Mouse (Mus musculus): ENCODE measurements around the gene Ccdc50. TPM values are rescaled to one million over a fixed set of nuclear protein-coding genes. Genes with fewer than 3 reads are reported as not detected.

The Ccdc50 gene
- polyA plus RNA-seq, 1 experiment from 2014 or later = 47.4 TPM

- H3K9me3 ChIP-seq (replicated peaks) = no peaks in the 10 kb centered on the region
- H3K4me1 ChIP-seq = no peaks in the 10 kb centered on the region
- no peak overlapping the region for H3K27ac ChIP-seq
- H3K4me2 ChIP-seq = no peak overlapping the region
- no peak overlapping the region for H3K9ac ChIP-seq
- 84% methylated on average over 3 of the region's 3 CpGs for WGBS
- ATAC-seq (replicated peaks; ENCODE audit: low FRiP score) = no peak
- H3K27me3 ChIP-seq = no peaks in the 10 kb centered on the region
- no peak overlapping the region for H3K4me3 ChIP-seq (replicated peaks)
- H3K36me3 ChIP-seq = peaks cover 4% of the 10 kb centered on the region; the same call in 1 of the 2 replicates
These were observed 10.5 kb downstream of the Ccdc50 start for GRCm38 (mm10) chr16:27399026-27399718.

- no peaks in the 10 kb centered on the region for H3K4me1 ChIP-seq
- WGBS = 89% methylated on average over 6 of the region's 6 CpGs
These were observed 11.1 kb downstream of the Ccdc50 start for GRCm38 (mm10) chr16:27399719-27400253.

GRCm38 (mm10) chr16:27401579-27401978 is 12.9 kb downstream of the Ccdc50 start:
- H3K9ac ChIP-seq = no peak overlapping the region
- H3K4me2 ChIP-seq = no peak overlapping the region
- no peak overlapping the region for H3K4me3 ChIP-seq (replicated peaks)
- WGBS = 93% methylated on average over 2 of the region's 2 CpGs
- ATAC-seq (replicated peaks; ENCODE audit: low FRiP score) = no peak
- no peaks in the 10 kb centered on the region for H3K9me3 ChIP-seq (replicated peaks)
- H3K27ac ChIP-seq = no peak overlapping the region
- H3K36me3 ChIP-seq = peaks cover 10% of the 10 kb centered on the region
- no peaks in the 10 kb centered on the region for H3K4me1 ChIP-seq
- no peaks in the 10 kb centered on the region for H3K27me3 ChIP-seq

More at GRCm38 (mm10) chr16:27399719-27400253, 11.1 kb downstream of the Ccdc50 start:
- H3K9me3 ChIP-seq (replicated peaks) = no peaks in the 10 kb centered on the region
- no peaks in the 10 kb centered on the region for H3K27me3 ChIP-seq
- H3K27ac ChIP-seq = no peak overlapping the region
- no peak for ATAC-seq (replicated peaks; ENCODE audit: low FRiP score)
- H3K4me3 ChIP-seq (replicated peaks) = no peak overlapping the region
- no peak overlapping the region for H3K9ac ChIP-seq
- H3K36me3 ChIP-seq = peaks cover 4% of the 10 kb centered on the region; the same call in 1 of the 2 replicates
- no peak overlapping the region for H3K4me2 ChIP-seq

- Histone ChIP-seq H3K27ac (no peak overlapping the region), H3K4me1 (no peaks in the 10 kb centered on the region), H3K27me3 (no peaks in the 10 kb centered on the region), H3K36me3 (peaks cover 28% of the 10 kb centered on the region), H3K9me3 (replicated peaks) (no peaks in the 10 kb centered on the region), H3K4me3 (replicated peaks) (no peak overlapping the region), H3K9ac (no peak overlapping the region), H3K4me2 (no peak overlapping the region)
- no peak for ATAC-seq (replicated peaks; ENCODE audit: low FRiP score)
These were observed 15.4 kb downstream of the Ccdc50 start for GRCm38 (mm10) chr16:27404107-27404506.

- no peak overlapping the region for H3K9ac ChIP-seq
- 82% methylated on average over 6 of the region's 6 CpGs for WGBS
- H3K9me3 ChIP-seq (replicated peaks) = no peaks in the 10 kb centered on the region
- no peaks in the 10 kb centered on the region for H3K27me3 ChIP-seq
- H3K4me3 ChIP-seq (replicated peaks) = no peak overlapping the region
- no peak overlapping the region for H3K27ac ChIP-seq
- no peak for ATAC-seq (replicated peaks; ENCODE audit: low FRiP score)
- H3K4me1 ChIP-seq = no peaks in the 10 kb centered on the region
- H3K4me2 ChIP-seq = no peak overlapping the region
- peaks cover 76% of the 10 kb centered on the region for H3K36me3 ChIP-seq
These were observed 28.4 kb downstream of the Ccdc50 start for GRCm38 (mm10) chr16:27416937-27417584.

- Histone ChIP-seq H3K27ac (no peak overlapping the region), H3K27me3 (no peaks in the 10 kb centered on the region), H3K9me3 (replicated peaks) (no peaks in the 10 kb centered on the region), H3K4me3 (replicated peaks) (no peak overlapping the region), H3K4me2 (no peak overlapping the region), H3K4me1 (no peaks in the 10 kb centered on the region), H3K36me3 (peaks cover 77% of the 10 kb centered on the region), H3K9ac (no peak overlapping the region)
- 88% methylated on average over 3 of the region's 3 CpGs for WGBS
- no peak for ATAC-seq (replicated peaks; ENCODE audit: low FRiP score)
These were observed 29.0 kb downstream of the Ccdc50 start for GRCm38 (mm10) chr16:27417632-27418031.

- Histone ChIP-seq H3K4me2 (no peak overlapping the region), H3K27me3 (no peaks in the 10 kb centered on the region), H3K9me3 (replicated peaks) (no peaks in the 10 kb centered on the region), H3K9ac (no peak overlapping the region), H3K4me1 (no peaks in the 10 kb centered on the region), H3K36me3 (peaks cover 53% of the 10 kb centered on the region), H3K27ac (no peak overlapping the region), H3K4me3 (replicated peaks) (no peak overlapping the region)
- WGBS = 96% methylated on average over 3 of the region's 3 CpGs
- no peak for ATAC-seq (replicated peaks; ENCODE audit: low FRiP score)
These were observed 32.3 kb downstream of the Ccdc50 start for GRCm38 (mm10) chr16:27420982-27421381.

- H3K36me3 ChIP-seq = peaks cover 46% of the 10 kb centered on the region
- no peak overlapping the region for H3K4me3 ChIP-seq (replicated peaks)
- H3K27ac ChIP-seq = no peak overlapping the region
- H3K4me1 ChIP-seq = no peaks in the 10 kb centered on the region
- no peak overlapping the region for H3K9ac ChIP-seq
- WGBS = 83% methylated on average over 3 of the region's 3 CpGs
- H3K27me3 ChIP-seq = no peaks in the 10 kb centered on the region
- H3K9me3 ChIP-seq (replicated peaks) = no peaks in the 10 kb centered on the region
- no peak for ATAC-seq (replicated peaks; ENCODE audit: low FRiP score)
- H3K4me2 ChIP-seq = no peak overlapping the region
These were observed 46.4 kb downstream of the Ccdc50 start for GRCm38 (mm10) chr16:27435034-27435433.

GRCm38 (mm10) chr16:27443941-27444340 is 55.3 kb downstream of the Ccdc50 start:
- H3K27me3 ChIP-seq = no peaks in the 10 kb centered on the region
- no peak overlapping the region for H3K4me2 ChIP-seq
- H3K9ac ChIP-seq = no peak overlapping the region
- whole genome bisulfite sequencing = 89% methylated on average over 3 of the region's 3 CpGs
- H3K4me3 ChIP-seq (replicated peaks) = no peak overlapping the region
- H3K4me1 ChIP-seq = no peaks in the 10 kb centered on the region
- H3K27ac ChIP-seq = no peak overlapping the region
- ATAC-seq (replicated peaks; ENCODE audit: low FRiP score) = no peak
- H3K36me3 ChIP-seq = peaks cover 69% of the 10 kb centered on the region
- H3K9me3 ChIP-seq (replicated peaks) = no peaks in the 10 kb centered on the region

GRCm38 (mm10) chr16:27449360-27449759 is 60.7 kb downstream of the Ccdc50 start:
- no peaks in the 10 kb centered on the region for H3K9me3 ChIP-seq (replicated peaks)
- no peaks in the 10 kb centered on the region for H3K27me3 ChIP-seq
- WGBS = 92% methylated on average over 5 of the region's 5 CpGs
- ATAC-seq (replicated peaks; ENCODE audit: low FRiP score) = no peak
- H3K4me3 ChIP-seq (replicated peaks) = no peak overlapping the region
- no peaks in the 10 kb centered on the region for H3K4me1 ChIP-seq
- H3K36me3 ChIP-seq = peaks cover 53% of the 10 kb centered on the region
- H3K4me2 ChIP-seq = no peak overlapping the region
- H3K9ac ChIP-seq = no peak overlapping the region
- no peak overlapping the region for H3K27ac ChIP-seq

GRCm38 (mm10) chr16:27450655-27451054 is 62.0 kb downstream of the Ccdc50 start:
- Histone ChIP-seq H3K9ac (no peak overlapping the region), H3K4me1 (no peaks in the 10 kb centered on the region), H3K27ac (no peak overlapping the region), H3K4me3 (replicated peaks) (no peak overlapping the region), H3K9me3 (replicated peaks) (no peaks in the 10 kb centered on the region), H3K4me2 (no peak overlapping the region), H3K27me3 (no peaks in the 10 kb centered on the region), H3K36me3 (peaks cover 40% of the 10 kb centered on the region)
- WGBS = 94% methylated on average over 2 of the region's 2 CpGs
- ATAC-seq (replicated peaks; ENCODE audit: low FRiP score) = no peak

GRCm38 (mm10) chr16:27453396-27453795 is 64.7 kb downstream of the Ccdc50 start:
- Histone ChIP-seq H3K9me3 (replicated peaks) (no peaks in the 10 kb centered on the region), H3K4me3 (replicated peaks) (no peak overlapping the region), H3K4me2 (no peak overlapping the region), H3K9ac (no peak overlapping the region), H3K36me3 (peaks cover 20% of the 10 kb centered on the region), H3K27me3 (no peaks in the 10 kb centered on the region), H3K27ac (no peak overlapping the region), H3K4me1 (no peaks in the 10 kb centered on the region)
- 0 out of 2 replicates have a peak, but pooled peaks have one; percentile 36 for ATAC-seq (replicated peaks; ENCODE audit: low FRiP score)
- WGBS = 65% methylated on average over 3 of the region's 3 CpGs

All from kidney, embryonic 15.5 days (tissue).